Mouse (Mus musculus) liver, postnatal 0 days (tissue): ENCODE data around the gene Hist1h2bb.

ENCODE experiments used
- CTCF ChIP-seq: sonication (generic); IDR thresholded peaks from 2 replicates; pipeline ENCODE4 v1.5.1; 2016; ENCODE audit warnings: antibody characterized with exemption, low read depth
- EP300 ChIP-seq: IDR thresholded peaks from 2 replicates; pipeline ENCODE4 v1.6.1; 2016; ENCODE audit warnings: antibody characterized with exemption, low read depth, mild to moderate bottlenecking

GRCm38 (mm10) chr13:23739069-23739921 is 7.2 kb upstream of the Hist1h2bb start:
- TF ChIP-seq CTCF (no peak), EP300 (peak; percentile 48)
